Mouse (Mus musculus): Measurements from ENCODE around the gene Lrrn1. TPM values are rescaled to one million over a fixed set of nuclear protein-coding genes. Genes with fewer than 3 reads are reported as not detected.

Gene Lrrn1
- polyA plus RNA-seq (2015; fragmentation: Nextera tagmentation; extraction: Ambion mirVana), result 60.1 and 67.0 TPM in 2 replicates

GRCm38 (mm10) chr6:107528877-107529864 lies at the start of gene Lrrn1:
Gene Lrrn1, plus strand, starts transcription at chr6:107529768.
- Histone ChIP-seq H3K4me1 (ENCODE audit: control insufficient read depth, insufficient read depth, low read length) (peaks cover 23% of the 10 kb centered on the region), H3K4me2 (ENCODE audit: low read length) (peak within 1 kb of the TSS; percentile 70), H3K4me3 (ENCODE audit: low read depth, low read length) (peak within 1 kb of the TSS; percentile 78), H3K36me3 (ENCODE audit: control insufficient read depth, insufficient read depth, low read length) (no peaks in the 10 kb centered on the region), H3K9me3 (replicated peaks; ENCODE audit: control insufficient read depth, low read length, poor library complexity, severe bottlenecking) (no peaks in the 10 kb centered on the region), H3K27me3 (ENCODE audit: control insufficient read depth, insufficient read depth, low read depth, low read length) (no peaks in the 10 kb centered on the region), H3K9ac (ENCODE audit: low read depth, low read length) (peak within 1 kb of the TSS; percentile 95), H3K27ac (ENCODE audit: low read length) (peak within 1 kb of the TSS; percentile 94)
- ATAC-seq, result peak; percentile 96
- 3% methylated on average over 36 of the region's 43 CpGs for WGBS

- no peak for ATAC-seq
- WGBS, result 51% methylated on average over 1 of the region's 1 CpGs
- Histone ChIP-seq H3K36me3 (ENCODE audit: control insufficient read depth, insufficient read depth, low read length) (no peaks in the 10 kb centered on the region), H3K27ac (ENCODE audit: low read length) (no peak overlapping the region), H3K4me3 (ENCODE audit: low read depth, low read length) (no peak overlapping the region), H3K27me3 (ENCODE audit: control insufficient read depth, insufficient read depth, low read depth, low read length) (no peaks in the 10 kb centered on the region), H3K9ac (ENCODE audit: low read depth, low read length) (no peak overlapping the region), H3K9me3 (replicated peaks; ENCODE audit: control insufficient read depth, low read length, poor library complexity, severe bottlenecking) (no peaks in the 10 kb centered on the region), H3K4me2 (ENCODE audit: low read length) (no peak overlapping the region), H3K4me1 (ENCODE audit: control insufficient read depth, insufficient read depth, low read length) (no peaks in the 10 kb centered on the region)
Observed at GRCm38 (mm10) chr6:107494491-107494890, 35.1 kb upstream of the Lrrn1 start.

- 11% methylated on average over 1 of the region's 1 CpGs for WGBS
- H3K27me3 ChIP-seq (ENCODE audit: control insufficient read depth, insufficient read depth, low read depth, low read length), result no peaks in the 10 kb centered on the region
- H3K9ac ChIP-seq (ENCODE audit: low read depth, low read length), result no peak overlapping the region
- H3K9me3 ChIP-seq (replicated peaks; ENCODE audit: control insufficient read depth, low read length, poor library complexity, severe bottlenecking), result no peaks in the 10 kb centered on the region
- no peak overlapping the region for H3K4me2 ChIP-seq (ENCODE audit: low read length)
- H3K4me3 ChIP-seq (ENCODE audit: low read depth, low read length), result no peak overlapping the region
- H3K27ac ChIP-seq (ENCODE audit: low read length), result no peak overlapping the region
- ATAC-seq, result no peak
- no peaks in the 10 kb centered on the region for H3K4me1 ChIP-seq (ENCODE audit: control insufficient read depth, insufficient read depth, low read length)
- no peaks in the 10 kb centered on the region for H3K36me3 ChIP-seq (ENCODE audit: control insufficient read depth, insufficient read depth, low read length)
Observed at GRCm38 (mm10) chr6:107495830-107496229, 33.7 kb upstream of the Lrrn1 start.

- Histone ChIP-seq H3K4me1 (ENCODE audit: control insufficient read depth, insufficient read depth, low read length) (0 out of 2 replicates have a peak, but pooled peaks cover 3% of the 10 kb centered on the region), H3K27ac (ENCODE audit: low read length) (no peak overlapping the region), H3K4me2 (ENCODE audit: low read length) (no peak overlapping the region), H3K27me3 (ENCODE audit: control insufficient read depth, insufficient read depth, low read depth, low read length) (no peaks in the 10 kb centered on the region), H3K9me3 (replicated peaks; ENCODE audit: control insufficient read depth, low read length, poor library complexity, severe bottlenecking) (no peaks in the 10 kb centered on the region), H3K36me3 (ENCODE audit: control insufficient read depth, insufficient read depth, low read length) (no peaks in the 10 kb centered on the region), H3K9ac (ENCODE audit: low read depth, low read length) (no peak overlapping the region), H3K4me3 (ENCODE audit: low read depth, low read length) (no peak overlapping the region)
- peak; percentile 68 for ATAC-seq
- 63% methylated on average over 4 of the region's 4 CpGs for WGBS
Observed at GRCm38 (mm10) chr6:107513716-107514115, 15.9 kb upstream of the Lrrn1 start.

- no peak overlapping the region for H3K4me2 ChIP-seq (ENCODE audit: low read length)
- H3K36me3 ChIP-seq (ENCODE audit: control insufficient read depth, insufficient read depth, low read length), result no peaks in the 10 kb centered on the region
- WGBS, result 91% methylated on average over 2 of the region's 2 CpGs
- ATAC-seq, result no peak
- no peaks in the 10 kb centered on the region for H3K9me3 ChIP-seq (replicated peaks; ENCODE audit: control insufficient read depth, low read length, poor library complexity, severe bottlenecking)
- H3K27me3 ChIP-seq (ENCODE audit: control insufficient read depth, insufficient read depth, low read depth, low read length), result no peaks in the 10 kb centered on the region
- no peak overlapping the region for H3K9ac ChIP-seq (ENCODE audit: low read depth, low read length)
- no peak overlapping the region for H3K27ac ChIP-seq (ENCODE audit: low read length)
- peaks cover under 1% of the 10 kb centered on the region; the same call in 1 of the 2 replicates for H3K4me1 ChIP-seq (ENCODE audit: control insufficient read depth, insufficient read depth, low read length)
- H3K4me3 ChIP-seq (ENCODE audit: low read depth, low read length), result no peak overlapping the region
Observed at GRCm38 (mm10) chr6:107523953-107524352, 5.6 kb upstream of the Lrrn1 start.

- peak overlapping the region; percentile 95 for H3K9ac ChIP-seq (ENCODE audit: low read depth, low read length)
- under 1% methylated on average over 32 of the region's 34 CpGs for WGBS
- H3K9me3 ChIP-seq (replicated peaks; ENCODE audit: control insufficient read depth, low read length, poor library complexity, severe bottlenecking), result no peaks in the 10 kb centered on the region
- no peaks in the 10 kb centered on the region for H3K27me3 ChIP-seq (ENCODE audit: control insufficient read depth, insufficient read depth, low read depth, low read length)
- peak overlapping the region; percentile 70 for H3K4me2 ChIP-seq (ENCODE audit: low read length)
- H3K4me3 ChIP-seq (ENCODE audit: low read depth, low read length), result peak overlapping the region; percentile 78
- H3K4me1 ChIP-seq (ENCODE audit: control insufficient read depth, insufficient read depth, low read length), result peaks cover 31% of the 10 kb centered on the region
- H3K36me3 ChIP-seq (ENCODE audit: control insufficient read depth, insufficient read depth, low read length), result no peaks in the 10 kb centered on the region
- peak overlapping the region; percentile 94 for H3K27ac ChIP-seq (ENCODE audit: low read length)
- ATAC-seq, result peak; percentile 87
Observed at GRCm38 (mm10) chr6:107529911-107530431, 403 bp downstream of the Lrrn1 start.

- H3K4me1 ChIP-seq (ENCODE audit: control insufficient read depth, insufficient read depth, low read length), result peaks cover 32% of the 10 kb centered on the region
- peak overlapping the region; percentile 95 for H3K9ac ChIP-seq (ENCODE audit: low read depth, low read length)
- peak overlapping the region; percentile 70 for H3K4me2 ChIP-seq (ENCODE audit: low read length)
- H3K27ac ChIP-seq (ENCODE audit: low read length), result peak overlapping the region; percentile 94
- ATAC-seq, result peak; percentile 11
- under 1% methylated on average over 15 of the region's 15 CpGs for WGBS
- no peaks in the 10 kb centered on the region for H3K9me3 ChIP-seq (replicated peaks; ENCODE audit: control insufficient read depth, low read length, poor library complexity, severe bottlenecking)
- H3K27me3 ChIP-seq (ENCODE audit: control insufficient read depth, insufficient read depth, low read depth, low read length), result no peaks in the 10 kb centered on the region
- H3K36me3 ChIP-seq (ENCODE audit: control insufficient read depth, insufficient read depth, low read length), result no peaks in the 10 kb centered on the region
- H3K4me3 ChIP-seq (ENCODE audit: low read depth, low read length), result peak overlapping the region; percentile 78
Observed at GRCm38 (mm10) chr6:107530621-107531285, 1.2 kb downstream of the Lrrn1 start.

GRCm38 (mm10) chr6:107531526-107532080 lies 2.0 kb downstream of the Lrrn1 start:
- Histone ChIP-seq H3K4me2 (ENCODE audit: low read length) (peak overlapping the region; percentile 70), H3K27ac (ENCODE audit: low read length) (peak overlapping the region; percentile 94), H3K4me3 (ENCODE audit: low read depth, low read length) (peak overlapping the region; percentile 78), H3K36me3 (ENCODE audit: control insufficient read depth, insufficient read depth, low read length) (no peaks in the 10 kb centered on the region), H3K9me3 (replicated peaks; ENCODE audit: control insufficient read depth, low read length, poor library complexity, severe bottlenecking) (no peaks in the 10 kb centered on the region), H3K9ac (ENCODE audit: low read depth, low read length) (peak overlapping the region; percentile 95), H3K27me3 (ENCODE audit: control insufficient read depth, insufficient read depth, low read depth, low read length) (no peaks in the 10 kb centered on the region), H3K4me1 (ENCODE audit: control insufficient read depth, insufficient read depth, low read length) (peaks cover 34% of the 10 kb centered on the region)
- WGBS, result 9% methylated on average over 8 of the region's 8 CpGs
- ATAC-seq, result no peak

Data from midbrain, embryonic 16.5 days (tissue).